Mouse (Mus musculus) naive thymus-derived CD4-positive, alpha-beta T cell, adult 5 months (primary cell): ENCODE measurements around the gene Srd5a3. TPM values are rescaled to one million over a fixed set of nuclear protein-coding genes. Genes with fewer than 3 reads are reported as not detected.

Experiments
- polyA plus RNA-seq: library from polyadenylated mRNA; unstranded; fragments of 100-300 nt; shearing (Covaris generic); gene quantifications from one replicate; pipeline ENCODE4 v1.2.1, GENCODE M21; 2017

Srd5a3 gene
- 34.4 TPM for polyA plus RNA-seq

DNA sequence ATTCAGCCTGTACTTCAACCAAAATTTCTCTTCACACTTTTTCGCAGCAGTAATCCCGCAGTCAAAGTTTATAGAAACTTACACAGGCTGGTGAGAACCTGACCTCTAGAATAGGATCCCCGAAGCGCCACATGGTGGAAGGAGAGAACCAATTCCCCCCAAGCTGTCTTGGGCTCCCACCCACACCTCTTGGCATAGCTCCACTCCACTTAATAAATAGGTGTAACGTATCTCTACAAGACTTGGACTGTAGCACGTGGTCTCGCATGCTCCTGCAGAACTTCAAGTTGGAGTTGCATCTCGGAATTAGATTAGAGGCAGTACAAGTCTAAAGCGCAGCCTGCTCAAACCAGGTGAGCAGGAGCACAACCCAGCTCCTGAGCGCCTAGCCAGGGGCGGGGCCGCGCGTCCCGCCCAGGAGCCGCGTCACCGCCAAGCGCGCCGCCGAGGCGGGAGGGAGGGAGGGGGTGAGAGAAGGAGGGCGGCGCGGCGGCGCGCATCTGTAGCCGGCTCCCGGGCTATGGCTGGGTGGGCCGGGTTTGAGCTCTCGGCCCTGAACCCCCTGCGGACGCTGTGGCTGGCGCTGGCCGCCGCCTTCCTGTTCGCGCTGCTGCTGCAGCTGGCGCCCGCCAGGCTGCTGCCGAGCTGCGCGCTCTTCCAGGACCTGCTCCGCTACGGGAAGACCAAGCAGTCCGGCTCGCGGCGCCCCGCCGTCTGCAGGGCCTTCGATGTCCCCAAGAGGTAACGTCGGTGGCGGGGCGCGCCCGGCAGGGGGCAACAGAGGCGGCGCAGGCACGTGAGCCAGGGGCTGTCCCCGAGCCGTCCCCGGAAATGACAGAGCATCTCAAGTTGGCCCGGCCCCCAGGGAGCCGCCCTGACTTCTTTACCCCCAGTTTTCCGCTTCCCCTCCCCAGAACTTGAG is at the start of gene Srd5a3:
Gene Srd5a3, plus strand, starts transcription at position 464 of the 922 bp plus-strand sequence.

DNA sequence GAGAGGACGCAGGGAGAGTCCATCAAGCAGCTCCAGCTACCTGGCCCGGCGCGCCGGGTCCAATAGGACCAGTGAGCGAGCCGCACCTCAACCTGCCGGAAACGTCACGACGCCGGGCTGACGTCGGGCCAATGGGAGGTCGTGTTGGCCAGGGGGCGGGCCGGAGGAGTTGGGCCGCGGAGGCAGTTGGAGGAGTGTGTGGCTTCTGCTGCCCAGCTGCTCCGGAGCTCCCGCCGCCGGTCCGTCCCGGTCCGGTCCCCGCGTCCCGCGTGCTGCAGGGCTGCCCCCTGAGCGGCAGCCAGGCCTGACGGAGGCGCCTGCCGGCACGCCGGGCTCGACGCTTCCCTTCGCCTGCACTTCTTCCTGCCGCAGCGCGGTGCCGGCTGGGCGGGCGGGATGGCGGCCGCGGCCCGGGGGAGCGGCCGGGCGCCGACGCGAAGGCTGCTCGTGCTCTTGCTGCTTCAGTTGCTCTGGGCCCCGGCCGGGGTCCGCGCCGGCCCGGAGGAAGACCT is 43.7 kb downstream of the Srd5a3 start, which contains the start of gene Tmem165:
Gene Tmem165, plus strand, starts transcription at position 131 of the 512 bp plus-strand sequence.

Other genes starting within 250 kb of the Srd5a3 start
- 0.10 TPM for gene Kdr, start 161.8 kb upstream of the Srd5a3 start, polyA plus RNA-seq
- gene Tmem165, start 43.6 kb downstream of the Srd5a3 start, polyA plus RNA-seq, result 51.8 TPM
- gene Clock, start 164.5 kb downstream of the Srd5a3 start, polyA plus RNA-seq, result 18.3 TPM
- not detected for gene Pdcl2, start 190.9 kb downstream of the Srd5a3 start, polyA plus RNA-seq
- gene Nmu, start 223.5 kb downstream of the Srd5a3 start, polyA plus RNA-seq, result not detected